Mouse (Mus musculus): ENCODE data around the gene Thoc2. TPM values are rescaled to one million over a fixed set of nuclear protein-coding genes. Genes with fewer than 3 reads are reported as not detected.

Gene Thoc2
- polyA plus RNA-seq, 1 experiment from 2014 or later = 91.8 TPM

GRCm38 (mm10) chrX:41911390-41912060 is 8.9 kb downstream of the Thoc2 start:
- H3K9me3 ChIP-seq (ENCODE audit: control insufficient read depth, low read length) = no peaks in the 10 kb centered on the region
- peak overlapping the region; percentile 54 for H3K4me2 ChIP-seq (ENCODE audit: low read depth, severe bottlenecking)
- H3K27ac ChIP-seq (replicated peaks; ENCODE audit: low read depth, low read length) = peak overlapping the region; percentile 82
- DNase-seq (ENCODE audit: low spot score) = peak; percentile 89
- 15% methylated on average over 37 of the region's 59 CpGs for WGBS
- no peaks in the 10 kb centered on the region for H3K27me3 ChIP-seq (ENCODE audit: control insufficient read depth, insufficient read depth, low read length)
- peak overlapping the region; percentile 75 for H3K9ac ChIP-seq (ENCODE audit: low read length)
- ATAC-seq (ENCODE audit: insufficient number of reproducible peaks, low FRiP score, low TSS enrichment, low read depth) = peak; percentile 95
- H3K36me3 ChIP-seq (ENCODE audit: control insufficient read depth, insufficient read depth, low read length) = no peaks in the 10 kb centered on the region
- no peaks in the 10 kb centered on the region for H3K4me1 ChIP-seq (ENCODE audit: control insufficient read depth, insufficient read depth, low read length)
- peak overlapping the region; percentile 60 for H3K4me3 ChIP-seq (ENCODE audit: low read depth, low read length)

- no peaks in the 10 kb centered on the region for H3K36me3 ChIP-seq (ENCODE audit: control insufficient read depth, insufficient read depth, low read length)
- WGBS = 15% methylated on average over 24 of the region's 24 CpGs
- no peaks in the 10 kb centered on the region for H3K9me3 ChIP-seq (ENCODE audit: control insufficient read depth, low read length)
- ATAC-seq (ENCODE audit: insufficient number of reproducible peaks, low FRiP score, low TSS enrichment, low read depth) = 0 out of 2 replicates have a peak, but pooled peaks have one; percentile 16
- H3K4me3 ChIP-seq (ENCODE audit: low read depth, low read length) = peak overlapping the region; percentile 60
- H3K27me3 ChIP-seq (ENCODE audit: control insufficient read depth, insufficient read depth, low read length) = no peaks in the 10 kb centered on the region
- peak overlapping the region; percentile 54 for H3K4me2 ChIP-seq (ENCODE audit: low read depth, severe bottlenecking)
- H3K27ac ChIP-seq (replicated peaks; ENCODE audit: low read depth, low read length) = no peak overlapping the region; the same call in 1 of the 2 replicates
- peak; percentile 30 for DNase-seq (ENCODE audit: low spot score)
- no peaks in the 10 kb centered on the region for H3K4me1 ChIP-seq (ENCODE audit: control insufficient read depth, insufficient read depth, low read length)
- peak overlapping the region; percentile 75 for H3K9ac ChIP-seq (ENCODE audit: low read length)
Measured at GRCm38 (mm10) chrX:41910981-41911380, 9.5 kb downstream of the Thoc2 start.

GRCm38 (mm10) chrX:41910471-41910870 is 10.0 kb downstream of the Thoc2 start:
- WGBS = 21% methylated on average over 9 of the region's 9 CpGs
- ATAC-seq (ENCODE audit: insufficient number of reproducible peaks, low FRiP score, low TSS enrichment, low read depth) (no peak), DNase-seq (ENCODE audit: low spot score) (no peak)
- H3K4me3 ChIP-seq (ENCODE audit: low read depth, low read length) = peak overlapping the region; percentile 60
- H3K36me3 ChIP-seq (ENCODE audit: control insufficient read depth, insufficient read depth, low read length) = no peaks in the 10 kb centered on the region
- H3K27ac ChIP-seq (replicated peaks; ENCODE audit: low read depth, low read length) = no peak overlapping the region
- peak overlapping the region; percentile 75 for H3K9ac ChIP-seq (ENCODE audit: low read length)
- no peaks in the 10 kb centered on the region for H3K4me1 ChIP-seq (ENCODE audit: control insufficient read depth, insufficient read depth, low read length)
- no peaks in the 10 kb centered on the region for H3K27me3 ChIP-seq (ENCODE audit: control insufficient read depth, insufficient read depth, low read length)
- peak overlapping the region; percentile 54 for H3K4me2 ChIP-seq (ENCODE audit: low read depth, severe bottlenecking)
- H3K9me3 ChIP-seq (ENCODE audit: control insufficient read depth, low read length) = no peaks in the 10 kb centered on the region

DNA sequence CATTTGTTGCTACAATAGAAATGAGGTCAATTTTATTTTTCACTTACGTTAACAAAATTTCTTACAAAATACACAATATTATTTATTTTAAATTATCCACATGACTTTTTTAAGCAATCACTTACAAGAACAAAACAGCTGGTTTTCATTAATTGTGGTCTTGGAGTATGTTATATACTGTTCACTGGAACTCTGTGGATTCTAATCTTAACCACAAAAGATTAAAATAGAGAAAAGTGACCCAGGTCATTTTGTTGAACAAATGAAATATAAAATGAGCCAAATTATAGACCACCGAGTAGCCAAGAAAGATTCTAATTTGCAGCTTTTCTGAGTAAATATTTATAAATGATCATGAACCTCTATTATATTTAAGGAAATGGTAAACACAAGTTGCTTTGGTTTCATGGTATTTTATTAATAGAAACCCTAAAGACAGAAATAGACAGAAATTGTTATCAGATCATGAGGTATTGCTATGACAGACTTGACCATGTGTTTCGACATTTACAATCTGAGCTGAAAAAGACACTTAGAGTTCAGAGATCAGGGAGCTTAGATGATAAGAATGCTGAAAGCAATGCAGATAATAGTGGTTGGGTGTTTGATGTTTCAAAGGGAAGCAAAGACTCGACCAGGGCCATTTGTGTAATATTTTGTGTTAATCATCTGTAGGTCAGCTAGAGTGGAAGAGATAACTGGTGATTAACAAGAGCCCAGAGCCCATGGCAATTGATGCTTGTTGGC is 35.5 kb downstream of the Thoc2 start:
- ATAC-seq (ENCODE audit: insufficient number of reproducible peaks, low FRiP score, low TSS enrichment, low read depth) (no peak), DNase-seq (ENCODE audit: low spot score) (no peak)
- 64% methylated on average over 4 of the region's 4 CpGs for WGBS
- H3K27ac ChIP-seq (replicated peaks; ENCODE audit: low read depth, low read length) = no peak overlapping the region
- H3K4me2 ChIP-seq (ENCODE audit: low read depth, severe bottlenecking) = no peak overlapping the region
- H3K9ac ChIP-seq (ENCODE audit: low read length) = no peak overlapping the region
- no peaks in the 10 kb centered on the region for H3K4me1 ChIP-seq (ENCODE audit: control insufficient read depth, insufficient read depth, low read length)
- H3K9me3 ChIP-seq (ENCODE audit: control insufficient read depth, low read length) = no peaks in the 10 kb centered on the region
- H3K4me3 ChIP-seq (ENCODE audit: low read depth, low read length) = no peak overlapping the region
- H3K36me3 ChIP-seq (ENCODE audit: control insufficient read depth, insufficient read depth, low read length) = no peaks in the 10 kb centered on the region
- no peaks in the 10 kb centered on the region for H3K27me3 ChIP-seq (ENCODE audit: control insufficient read depth, insufficient read depth, low read length)

- Histone ChIP-seq H3K27me3 (ENCODE audit: control insufficient read depth, insufficient read depth, low read length) (no peaks in the 10 kb centered on the region), H3K4me3 (ENCODE audit: low read depth, low read length) (no peak overlapping the region), H3K4me2 (ENCODE audit: low read depth, severe bottlenecking) (no peak overlapping the region), H3K27ac (replicated peaks; ENCODE audit: low read depth, low read length) (no peak overlapping the region), H3K36me3 (ENCODE audit: control insufficient read depth, insufficient read depth, low read length) (no peaks in the 10 kb centered on the region), H3K9ac (ENCODE audit: low read length) (no peak overlapping the region), H3K9me3 (ENCODE audit: control insufficient read depth, low read length) (no peaks in the 10 kb centered on the region), H3K4me1 (ENCODE audit: control insufficient read depth, insufficient read depth, low read length) (no peaks in the 10 kb centered on the region)
- ATAC-seq (ENCODE audit: insufficient number of reproducible peaks, low FRiP score, low TSS enrichment, low read depth) (no peak), DNase-seq (ENCODE audit: low spot score) (no peak)
- WGBS = 84% methylated on average over 2 of the region's 2 CpGs
Measured at GRCm38 (mm10) chrX:41876581-41876980, 43.9 kb downstream of the Thoc2 start.

DNA sequence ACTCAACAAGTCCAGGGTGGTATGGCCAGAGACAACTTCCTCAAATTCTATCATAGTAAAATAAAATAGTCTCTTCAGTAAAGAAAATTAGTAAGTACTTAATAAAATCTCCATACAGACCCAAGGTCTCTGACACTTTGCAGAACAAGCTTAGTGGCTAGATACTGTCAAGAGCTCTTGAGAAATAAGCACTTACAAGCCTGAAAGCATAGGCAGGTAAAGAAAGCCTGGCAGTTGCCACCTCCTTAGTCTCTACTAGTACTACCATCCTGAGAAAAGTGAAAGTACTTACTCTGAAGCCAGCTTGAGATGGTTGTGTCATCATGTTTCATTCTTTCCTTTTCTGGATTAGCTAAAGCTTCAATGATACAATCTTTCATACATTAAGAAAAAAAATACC is 82.7 kb downstream of the Thoc2 start:
- no peaks in the 10 kb centered on the region for H3K4me1 ChIP-seq (ENCODE audit: control insufficient read depth, insufficient read depth, low read length)
- no peak overlapping the region for H3K4me2 ChIP-seq (ENCODE audit: low read depth, severe bottlenecking)
- no peak overlapping the region for H3K9ac ChIP-seq (ENCODE audit: low read length)
- no peaks in the 10 kb centered on the region for H3K27me3 ChIP-seq (ENCODE audit: control insufficient read depth, insufficient read depth, low read length)
- H3K27ac ChIP-seq (replicated peaks; ENCODE audit: low read depth, low read length) = no peak overlapping the region
- no peak overlapping the region for H3K4me3 ChIP-seq (ENCODE audit: low read depth, low read length)
- no peaks in the 10 kb centered on the region for H3K36me3 ChIP-seq (ENCODE audit: control insufficient read depth, insufficient read depth, low read length)
- no peaks in the 10 kb centered on the region for H3K9me3 ChIP-seq (ENCODE audit: control insufficient read depth, low read length)
- DNase-seq (ENCODE audit: low spot score) = no peak
- ATAC-seq (ENCODE audit: insufficient number of reproducible peaks, low FRiP score, low TSS enrichment, low read depth) = no peak

DNA sequence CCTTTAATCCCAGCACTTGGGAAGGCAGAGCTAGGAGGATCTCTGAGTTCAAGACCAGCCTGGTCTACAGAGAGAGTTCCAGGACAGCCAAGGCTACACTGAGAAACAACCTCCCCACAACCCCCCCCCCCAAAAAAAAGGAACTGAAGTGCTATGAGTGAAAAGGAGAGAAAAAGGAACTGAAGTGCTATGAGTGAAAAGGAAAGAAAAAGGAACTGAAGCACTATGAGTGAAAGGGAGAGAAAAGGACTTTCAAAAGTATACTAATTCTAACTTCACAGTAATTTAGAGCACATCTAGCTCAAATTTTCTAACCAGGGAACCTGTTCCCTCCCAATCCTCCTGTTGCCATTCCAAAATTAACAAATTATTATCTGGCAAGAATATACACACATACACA is 114.9 kb downstream of the Thoc2 start:
- Histone ChIP-seq H3K27me3 (ENCODE audit: control insufficient read depth, insufficient read depth, low read length) (no peaks in the 10 kb centered on the region), H3K4me1 (ENCODE audit: control insufficient read depth, insufficient read depth, low read length) (no peaks in the 10 kb centered on the region), H3K9ac (ENCODE audit: low read length) (no peak overlapping the region), H3K4me3 (ENCODE audit: low read depth, low read length) (no peak overlapping the region), H3K9me3 (ENCODE audit: control insufficient read depth, low read length) (no peaks in the 10 kb centered on the region), H3K4me2 (ENCODE audit: low read depth, severe bottlenecking) (no peak overlapping the region), H3K27ac (replicated peaks; ENCODE audit: low read depth, low read length) (no peak overlapping the region), H3K36me3 (ENCODE audit: control insufficient read depth, insufficient read depth, low read length) (no peaks in the 10 kb centered on the region)
- ATAC-seq (ENCODE audit: insufficient number of reproducible peaks, low FRiP score, low TSS enrichment, low read depth) (no peak), DNase-seq (ENCODE audit: low spot score) (no peak)

- no peaks in the 10 kb centered on the region for H3K27me3 ChIP-seq (ENCODE audit: control insufficient read depth, insufficient read depth, low read length)
- 88% methylated on average over 6 of the region's 6 CpGs for WGBS
- DNase-seq (ENCODE audit: low spot score) = no peak
- H3K4me2 ChIP-seq (ENCODE audit: low read depth, severe bottlenecking) = no peak overlapping the region
- H3K9me3 ChIP-seq (ENCODE audit: control insufficient read depth, low read length) = no peaks in the 10 kb centered on the region
- H3K36me3 ChIP-seq (ENCODE audit: control insufficient read depth, insufficient read depth, low read length) = no peaks in the 10 kb centered on the region
- H3K4me1 ChIP-seq (ENCODE audit: control insufficient read depth, insufficient read depth, low read length) = no peaks in the 10 kb centered on the region
- H3K4me3 ChIP-seq (ENCODE audit: low read depth, low read length) = no peak overlapping the region
- no peak for ATAC-seq (ENCODE audit: insufficient number of reproducible peaks, low FRiP score, low TSS enrichment, low read depth)
- no peak overlapping the region for H3K27ac ChIP-seq (replicated peaks; ENCODE audit: low read depth, low read length)
- H3K9ac ChIP-seq (ENCODE audit: low read length) = no peak overlapping the region
Measured at GRCm38 (mm10) chrX:41793303-41793702, 127.2 kb downstream of the Thoc2 start.

Data from limb, embryonic 11.5 days (tissue).